Mouse (Mus musculus) brain, adult 10 weeks (tissue): ENCODE data around the gene Slc7a8. TPM values are rescaled to one million over a fixed set of nuclear protein-coding genes. Genes with fewer than 3 reads are reported as not detected.

ENCODE experiments used
- polyA plus RNA-seq: library from polyadenylated mRNA; stranded (reverse); fragments of 350-450 nt; fragmentation: Illumina TruSeq; extraction: RNeasy Lipid Tissue Mini Kit (QIAGEN cat#74804); gene quantifications from one replicate; pipeline ENCODE4 v1.2.3, GENCODE M21; 2015; ENCODE audit warnings: low read depth, low replicate concordance

The Slc7a8 gene
- 35.8 TPM for polyA plus RNA-seq

DNA sequence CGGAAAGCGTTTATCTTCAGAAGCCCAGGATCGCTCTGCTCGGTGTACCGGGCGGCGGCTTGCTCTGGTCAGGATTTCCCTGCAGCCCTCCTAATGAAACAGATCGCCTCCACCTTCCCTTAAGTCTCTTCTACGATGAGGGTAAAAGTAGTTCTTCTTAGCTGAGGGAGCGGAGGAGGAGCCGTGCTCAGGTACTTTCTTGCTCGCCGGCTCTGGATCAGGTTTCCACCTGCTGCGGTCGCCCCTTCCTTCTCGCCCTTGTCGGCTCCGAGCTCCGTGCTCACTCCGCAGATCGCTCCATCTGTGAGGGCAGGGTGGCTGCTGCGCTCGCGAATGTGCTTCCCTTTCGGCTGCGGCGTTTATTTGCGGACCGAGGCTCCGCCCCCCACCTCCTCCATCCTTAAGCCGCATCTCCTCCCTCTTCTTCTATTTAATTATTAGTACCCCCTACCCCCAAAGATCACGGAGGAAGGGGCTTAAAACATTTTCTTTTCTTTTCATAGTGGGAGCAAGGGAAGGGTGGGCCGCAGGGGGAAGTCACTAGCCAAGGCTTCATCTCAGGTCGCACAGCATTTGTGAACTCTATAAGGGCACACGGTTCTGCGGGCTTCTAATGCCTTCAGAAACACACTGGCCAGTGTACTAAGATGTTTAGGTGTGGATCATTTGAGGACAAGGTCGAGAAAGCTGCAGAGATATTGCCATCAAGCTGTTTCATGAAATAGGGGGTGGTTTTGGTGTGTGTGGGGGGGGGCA is at the start of gene Slc7a8:
Gene Slc7a8, minus strand, starts transcription at position 337 of the 756 bp plus-strand sequence.

DNA sequence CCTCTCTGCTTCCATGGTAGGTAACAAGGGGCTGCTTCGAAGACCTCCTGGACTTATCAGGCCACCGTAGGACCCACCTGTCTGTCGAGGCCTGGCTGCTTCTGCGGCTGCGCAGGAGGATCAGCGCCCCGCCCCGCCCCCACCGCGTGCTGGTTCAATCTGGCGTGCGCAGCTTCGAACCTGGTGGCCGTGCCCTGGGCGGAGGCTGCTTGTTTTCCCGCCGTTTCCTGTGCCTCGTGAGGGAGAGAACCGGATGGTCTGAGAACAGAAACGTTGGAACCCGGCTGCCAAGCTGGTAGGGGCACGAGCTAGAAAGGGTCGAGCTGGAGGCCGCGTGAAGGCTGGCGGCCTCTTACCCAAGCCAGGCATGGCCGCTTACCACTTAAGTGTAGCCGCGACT is 32.2 kb upstream of the Slc7a8 start, which contains the start of gene Rnf212b:
Gene Rnf212b, plus strand, starts transcription at position 151 of the 400 bp plus-strand sequence.

DNA sequence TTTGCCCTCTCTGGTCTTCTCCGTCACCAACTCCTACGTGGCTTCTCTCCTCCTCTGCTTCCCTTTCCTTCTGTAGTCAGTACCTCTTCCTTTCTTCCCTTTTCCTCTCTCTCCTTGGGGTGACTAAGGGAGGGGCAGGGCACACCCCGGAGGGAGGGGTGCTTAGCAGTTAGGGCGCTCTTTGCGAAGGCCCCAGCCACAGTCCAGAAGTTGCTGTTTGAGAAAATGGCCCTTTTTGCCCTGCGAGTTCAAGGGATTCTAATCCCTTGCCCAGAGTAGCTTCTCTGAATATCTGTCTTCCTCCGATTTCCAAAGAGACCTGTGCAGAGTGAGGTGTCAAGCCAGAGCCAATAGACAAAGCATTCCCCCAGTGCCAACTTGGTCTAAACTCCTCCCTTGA is 69.7 kb downstream of the Slc7a8 start, which contains the start of gene Cebpe:
Gene Cebpe, minus strand, starts transcription at position 101 of the 400 bp plus-strand sequence.

DNA sequence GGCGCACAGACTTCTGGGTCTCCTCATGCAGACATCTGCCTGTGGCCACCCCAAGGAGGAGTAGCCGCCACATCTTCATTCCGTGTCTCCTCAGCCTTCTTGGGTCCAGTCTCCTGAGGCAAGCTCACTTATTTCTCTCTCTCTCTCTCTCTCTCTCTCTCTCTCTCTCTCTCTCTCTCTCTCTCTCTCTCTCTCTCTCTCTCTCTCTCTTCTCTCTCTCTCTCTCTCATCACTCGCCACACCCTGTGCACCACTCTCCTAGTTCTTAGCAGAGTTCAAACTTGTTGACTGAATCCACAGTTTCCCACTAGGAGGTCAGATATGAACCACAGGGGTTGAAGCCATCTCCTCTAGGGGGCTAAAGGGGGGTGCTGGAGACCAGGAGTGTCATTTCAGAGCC is 83.0 kb downstream of the Slc7a8 start, which contains the start of gene Gm29776:
Gene Gm29776, minus strand, starts transcription at position 101 of the 400 bp plus-strand sequence.

DNA sequence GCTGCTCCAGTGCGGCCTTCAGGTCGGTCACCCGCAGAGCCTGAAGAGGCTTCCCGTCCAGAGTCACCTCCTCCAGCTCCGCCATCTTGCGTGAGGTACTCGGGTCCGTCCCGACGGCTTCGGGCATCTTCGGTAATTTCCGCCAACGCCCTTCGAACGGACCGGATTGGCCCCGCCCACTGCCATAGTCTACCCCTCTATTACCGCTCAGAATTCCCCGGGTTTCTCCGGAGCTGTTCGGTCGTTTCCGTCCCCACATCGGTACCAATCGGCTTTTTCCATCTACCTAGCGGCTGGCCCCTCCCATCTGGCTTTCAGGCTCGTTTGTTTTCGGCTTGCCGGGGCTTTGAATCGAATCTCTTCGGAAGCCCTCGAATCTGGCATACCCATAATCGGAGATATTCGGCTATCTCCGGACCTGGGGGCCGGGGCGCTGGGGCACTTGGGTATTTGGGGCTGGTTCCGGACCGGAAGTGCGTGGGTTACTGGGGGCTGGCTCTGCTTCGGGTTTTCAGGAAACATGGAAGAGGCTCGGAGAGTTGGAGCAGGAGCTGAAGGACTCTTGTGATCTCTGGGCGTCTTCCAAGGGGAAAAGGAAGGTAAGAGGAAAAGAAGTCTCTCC is 95.1 kb downstream of the Slc7a8 start, which contains the start of gene Acin1:
Gene Acin1, minus strand, starts transcription at position 410 of the 622 bp plus-strand sequence.

DNA sequence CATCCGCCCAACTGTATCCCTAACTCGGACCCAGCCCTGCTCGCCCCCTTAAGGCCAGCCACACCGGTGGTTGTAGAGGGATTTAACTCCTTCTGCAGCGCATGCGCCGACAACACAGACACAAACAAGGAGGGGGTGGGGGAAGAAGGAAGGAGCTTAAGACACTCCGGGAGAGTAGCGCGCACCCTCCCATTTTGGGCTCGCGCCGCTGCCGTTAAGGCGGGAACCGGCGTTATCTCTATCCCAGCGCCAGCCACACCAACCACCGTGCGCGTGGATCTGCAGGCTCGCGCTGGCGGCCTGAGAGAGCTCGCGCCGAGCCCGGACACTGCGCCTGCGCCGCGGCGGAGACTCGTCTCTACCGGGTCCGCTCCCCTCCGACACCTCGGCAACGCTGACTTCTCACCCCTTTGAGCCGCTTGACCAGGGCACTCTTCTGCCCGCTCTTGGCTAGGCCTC is 95.7 kb downstream of the Slc7a8 start, which contains the start of gene 1700123O20Rik:
Gene 1700123O20Rik, plus strand, starts transcription at position 154 of the 459 bp plus-strand sequence.

Other genes with a start within 250 kb of the Slc7a8 start
- gene Haus4, start 227.3 kb downstream of the Slc7a8 start, polyA plus RNA-seq, result 4.1 TPM
- gene Ajuba, start 204.4 kb downstream of the Slc7a8 start, polyA plus RNA-seq, result 1.4 TPM
- 4.7 TPM for gene 4931414P19Rik, start 176.0 kb downstream of the Slc7a8 start, polyA plus RNA-seq
- gene Psmb5, start 163.9 kb downstream of the Slc7a8 start, polyA plus RNA-seq, result 275 TPM
- gene Psmb11, start 160.5 kb downstream of the Slc7a8 start, polyA plus RNA-seq, result 0.16 TPM
- gene Gm17606, start 141.0 kb downstream of the Slc7a8 start, polyA plus RNA-seq, result not detected
- 6.1 TPM for gene Cdh24, start 140.6 kb downstream of the Slc7a8 start, polyA plus RNA-seq
- 31.4 TPM for gene 1700123O20Rik, start 95.7 kb downstream of the Slc7a8 start, polyA plus RNA-seq
- gene Acin1, start 95.0 kb downstream of the Slc7a8 start, polyA plus RNA-seq, result 136 TPM
- gene Gm29776, start 83.1 kb downstream of the Slc7a8 start, polyA plus RNA-seq, result not detected
- gene Cebpe, start 69.8 kb downstream of the Slc7a8 start, polyA plus RNA-seq, result not detected
- not detected for gene Rnf212b, start 32.2 kb upstream of the Slc7a8 start, polyA plus RNA-seq
- 11.7 TPM for gene Homez, start 89.0 kb upstream of the Slc7a8 start, polyA plus RNA-seq
- gene Ppp1r3e, start 95.6 kb upstream of the Slc7a8 start, polyA plus RNA-seq, result 18.4 TPM
- 100 TPM for gene Bcl2l2, start 101.4 kb upstream of the Slc7a8 start, polyA plus RNA-seq
- gene Gm20521, start 101.5 kb upstream of the Slc7a8 start, polyA plus RNA-seq, result not detected
- gene Pabpn1, start 110.6 kb upstream of the Slc7a8 start, polyA plus RNA-seq, result 242 TPM
- 521 TPM for gene Slc22a17, start 131.2 kb upstream of the Slc7a8 start, polyA plus RNA-seq
- 10.0 TPM for gene Efs, start 144.2 kb upstream of the Slc7a8 start, polyA plus RNA-seq
- not detected for gene Il25, start 150.7 kb upstream of the Slc7a8 start, polyA plus RNA-seq
- 113 TPM for gene Cmtm5, start 154.3 kb upstream of the Slc7a8 start, polyA plus RNA-seq
- gene Myh6, start 185.0 kb upstream of the Slc7a8 start, polyA plus RNA-seq, result 1.4 TPM
- not detected for gene Gm17428, start 195.0 kb upstream of the Slc7a8 start, polyA plus RNA-seq
- gene Myh7, start 212.7 kb upstream of the Slc7a8 start, polyA plus RNA-seq, result 17.5 TPM
- gene Ngdn, start 233.5 kb upstream of the Slc7a8 start, polyA plus RNA-seq, result 34.0 TPM